Mouse (Mus musculus) leukemia stem cell, adult 10-12 weeks (primary cell): ENCODE measurements around the gene Hdac10. TPM values are rescaled to one million over a fixed set of nuclear protein-coding genes. Genes with fewer than 3 reads are reported as not detected.

Source experiments
- polyA plus RNA-seq: library from polyadenylated mRNA; stranded (reverse); fragments of >175 nt; gene quantifications from 2 replicates; pipeline ENCODE4 v1.2.3, GENCODE M21; 2012; ENCODE audit warnings: low replicate concordance

The Hdac10 gene
- 2.0 and 15.1 TPM in 2 replicates for polyA plus RNA-seq

GRCm38 (mm10) chr15:89128382-89129350, at the start of gene Hdac10:
Gene Hdac10, minus strand, starts transcription at chr15:89128700.

GRCm38 (mm10) chr15:89149271-89150040, 21.0 kb upstream of the Hdac10 start, which contains the start of gene Mapk11:
Gene Mapk11, minus strand, starts transcription at chr15:89149628.

GRCm38 (mm10) chr15:89140659-89141252, 12.3 kb upstream of the Hdac10 start, which contains the start of gene Mapk12:
Gene Mapk12, minus strand, starts transcription at chr15:89140703.

GRCm38 (mm10) chr15:89122649-89123366, 5.7 kb downstream of the Hdac10 start, which contains the start of gene Tubgcp6:
Gene Tubgcp6, minus strand, starts transcription at chr15:89123112.

GRCm38 (mm10) chr15:89088607-89089247, 39.8 kb downstream of the Hdac10 start, which contains the start of gene Selenoo:
Gene Selenoo, plus strand, starts transcription at chr15:89089084.

GRCm38 (mm10) chr15:89074613-89075477, 53.7 kb downstream of the Hdac10 start, which contains the start of gene Trabd:
Gene Trabd, plus strand, starts transcription at chr15:89075124.

Other genes starting within 250 kb of the Hdac10 start
- not detected in 2 replicates for gene Ttll8, start 174.3 kb downstream of the Hdac10 start, polyA plus RNA-seq
- gene Mlc1, start 149.7 kb downstream of the Hdac10 start, polyA plus RNA-seq, result not detected in 2 replicates
- not detected in 2 replicates for gene Mov10l1, start 145.8 kb downstream of the Hdac10 start, polyA plus RNA-seq
- not detected in 2 replicates for gene Panx2, start 69.0 kb downstream of the Hdac10 start, polyA plus RNA-seq
- 62.8 and 117 TPM in 2 replicates for gene Trabd, start 53.6 kb downstream of the Hdac10 start, polyA plus RNA-seq
- 7.3 and 9.5 TPM in 2 replicates for gene Selenoo, start 39.6 kb downstream of the Hdac10 start, polyA plus RNA-seq
- gene Tubgcp6, start 5.6 kb downstream of the Hdac10 start, polyA plus RNA-seq, result 82.7 and 89.7 TPM in 2 replicates
- gene Mapk12, start 12.0 kb upstream of the Hdac10 start, polyA plus RNA-seq, result 0.58 and 3.5 TPM in 2 replicates
- 0.88 and 3.9 TPM in 2 replicates for gene Mapk11, start 20.9 kb upstream of the Hdac10 start, polyA plus RNA-seq
- 57.1 and 82.4 TPM in 2 replicates for gene Plxnb2, start 52.1 kb upstream of the Hdac10 start, polyA plus RNA-seq
- 18.1 and 27.5 TPM in 2 replicates for gene Dennd6b, start 67.8 kb upstream of the Hdac10 start, polyA plus RNA-seq
- 171 and 186 TPM in 2 replicates for gene Ppp6r2, start 82.9 kb upstream of the Hdac10 start, polyA plus RNA-seq
- 168 and 221 TPM in 2 replicates for gene Sbf1, start 186.6 kb upstream of the Hdac10 start, polyA plus RNA-seq
- gene Adm2, start 194.0 kb upstream of the Hdac10 start, polyA plus RNA-seq, result 1.4 and 3.0 TPM in 2 replicates
- gene Miox, start 205.7 kb upstream of the Hdac10 start, polyA plus RNA-seq, result not detected in 2 replicates
- gene Lmf2, start 227.0 kb upstream of the Hdac10 start, polyA plus RNA-seq, result 132 and 236 TPM in 2 replicates
- 68.2 and 73.5 TPM in 2 replicates for gene Ncaph2, start 227.0 kb upstream of the Hdac10 start, polyA plus RNA-seq
- gene Sco2, start 245.1 kb upstream of the Hdac10 start, polyA plus RNA-seq, result 58.1 and 67.7 TPM in 2 replicates
- gene Tymp, start 248.3 kb upstream of the Hdac10 start, polyA plus RNA-seq, result 0.77 and 1.5 TPM in 2 replicates